Mouse (Mus musculus): ENCODE measurements around the gene Klhdc8b. TPM values are rescaled to one million over a fixed set of nuclear protein-coding genes. Genes with fewer than 3 reads are reported as not detected.

Gene Klhdc8b
- polyA plus RNA-seq, 1 experiment: 1.4 TPM

- Histone ChIP-seq H3K36me3 (ENCODE audit: control insufficient read depth, insufficient read depth) (peaks cover 53% of the 10 kb centered on the region), H3ac (ENCODE audit: control insufficient read depth, insufficient read length, low read depth) (no peak overlapping the region), H3K79me2 (ENCODE audit: control insufficient read depth, insufficient read depth) (peaks cover 20% of the 10 kb centered on the region), H3K27me3 (ENCODE audit: control insufficient read depth, insufficient read depth, insufficient read length) (no peaks in the 10 kb centered on the region), H3K79me3 (ENCODE audit: low read depth) (peaks cover 10% of the 10 kb centered on the region), H3K4me3 (ENCODE audit: insufficient read depth, poor library complexity, severe bottlenecking) (no peak overlapping the region)
- TF ChIP-seq CEBPB (IDR thresholded peaks at IDR 0.05; ENCODE audit: low read depth) (no peak), USF1 (IDR thresholded peaks at IDR 0.05; ENCODE audit: low read depth) (no peak), MYOG (IDR thresholded peaks at IDR 0.05; ENCODE audit: control insufficient read depth, extremely low read depth, insufficient read length) (no peak), FOSL1 (IDR thresholded peaks at IDR 0.05; ENCODE audit: insufficient read depth, low read length, poor library complexity, severe bottlenecking) (no peak), MAX (IDR thresholded peaks at IDR 0.05) (no peak), CTCF (IDR thresholded peaks at IDR 0.05; ENCODE audit: control insufficient read depth, insufficient read depth, insufficient read length) (no peak), MYOD1 (IDR thresholded peaks at IDR 0.05; ENCODE audit: control insufficient read depth, insufficient read length, low read depth) (no peak)
Observed at GRCm38 (mm10) chr9:108486973-108487530, 25.7 kb upstream of the Klhdc8b start.

- Histone ChIP-seq H3K4me3 (ENCODE audit: insufficient read depth, poor library complexity, severe bottlenecking) (no peak overlapping the region), H3K79me2 (ENCODE audit: control insufficient read depth, insufficient read depth) (peaks cover 24% of the 10 kb centered on the region), H3K36me3 (ENCODE audit: control insufficient read depth, insufficient read depth) (peaks cover 63% of the 10 kb centered on the region), H3K79me3 (ENCODE audit: low read depth) (peaks cover 10% of the 10 kb centered on the region), H3ac (ENCODE audit: control insufficient read depth, insufficient read length, low read depth) (no peak overlapping the region), H3K27me3 (ENCODE audit: control insufficient read depth, insufficient read depth, insufficient read length) (no peaks in the 10 kb centered on the region)
- TF ChIP-seq MAX (IDR thresholded peaks at IDR 0.05) (no peak), MYOD1 (IDR thresholded peaks at IDR 0.05; ENCODE audit: control insufficient read depth, insufficient read length, low read depth) (no peak), CTCF (IDR thresholded peaks at IDR 0.05; ENCODE audit: control insufficient read depth, insufficient read depth, insufficient read length) (no peak), FOSL1 (IDR thresholded peaks at IDR 0.05; ENCODE audit: insufficient read depth, low read length, poor library complexity, severe bottlenecking) (no peak), MYOG (IDR thresholded peaks at IDR 0.05; ENCODE audit: control insufficient read depth, extremely low read depth, insufficient read length) (no peak), CEBPB (IDR thresholded peaks at IDR 0.05; ENCODE audit: low read depth) (no peak), USF1 (IDR thresholded peaks at IDR 0.05; ENCODE audit: low read depth) (no peak)
Observed at GRCm38 (mm10) chr9:108485301-108485875, 24.0 kb upstream of the Klhdc8b start.

DNA sequence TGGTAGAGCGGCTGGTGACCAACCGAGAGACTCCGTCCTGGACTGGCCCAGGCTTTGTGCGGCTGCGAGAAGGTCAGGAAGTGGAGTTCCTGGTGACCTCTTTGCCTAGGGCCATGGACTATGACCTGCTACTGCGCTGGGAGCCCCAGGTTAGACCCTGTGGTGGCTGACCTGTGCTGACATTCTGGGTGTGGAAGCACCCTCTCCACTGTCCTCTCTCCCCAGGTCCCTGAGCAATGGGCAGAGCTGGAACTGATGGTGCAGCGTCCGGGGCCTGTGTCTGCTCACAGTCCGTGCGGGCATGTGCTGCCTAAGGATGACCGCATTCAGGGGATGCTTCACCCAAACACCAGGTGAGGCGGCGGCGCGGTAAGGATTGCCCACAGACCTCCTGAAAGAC, 22.6 kb upstream of the Klhdc8b start:
- TF ChIP-seq MYOG (IDR thresholded peaks at IDR 0.05; ENCODE audit: control insufficient read depth, extremely low read depth, insufficient read length) (no peak), CTCF (IDR thresholded peaks at IDR 0.05; ENCODE audit: control insufficient read depth, insufficient read depth, insufficient read length) (no peak), USF1 (IDR thresholded peaks at IDR 0.05; ENCODE audit: low read depth) (no peak), MAX (IDR thresholded peaks at IDR 0.05) (no peak), CEBPB (IDR thresholded peaks at IDR 0.05; ENCODE audit: low read depth) (no peak), FOSL1 (IDR thresholded peaks at IDR 0.05; ENCODE audit: insufficient read depth, low read length, poor library complexity, severe bottlenecking) (no peak), MYOD1 (IDR thresholded peaks at IDR 0.05; ENCODE audit: control insufficient read depth, insufficient read length, low read depth) (no peak)
- H3K36me3 ChIP-seq (ENCODE audit: control insufficient read depth, insufficient read depth): peaks cover 55% of the 10 kb centered on the region
- no peak overlapping the region for H3ac ChIP-seq (ENCODE audit: control insufficient read depth, insufficient read length, low read depth)
- no peak overlapping the region for H3K4me3 ChIP-seq (ENCODE audit: insufficient read depth, poor library complexity, severe bottlenecking)
- H3K27me3 ChIP-seq (ENCODE audit: control insufficient read depth, insufficient read depth, insufficient read length): no peaks in the 10 kb centered on the region
- peaks cover 32% of the 10 kb centered on the region for H3K79me2 ChIP-seq (ENCODE audit: control insufficient read depth, insufficient read depth)
- peaks cover 12% of the 10 kb centered on the region for H3K79me3 ChIP-seq (ENCODE audit: low read depth)

DNA sequence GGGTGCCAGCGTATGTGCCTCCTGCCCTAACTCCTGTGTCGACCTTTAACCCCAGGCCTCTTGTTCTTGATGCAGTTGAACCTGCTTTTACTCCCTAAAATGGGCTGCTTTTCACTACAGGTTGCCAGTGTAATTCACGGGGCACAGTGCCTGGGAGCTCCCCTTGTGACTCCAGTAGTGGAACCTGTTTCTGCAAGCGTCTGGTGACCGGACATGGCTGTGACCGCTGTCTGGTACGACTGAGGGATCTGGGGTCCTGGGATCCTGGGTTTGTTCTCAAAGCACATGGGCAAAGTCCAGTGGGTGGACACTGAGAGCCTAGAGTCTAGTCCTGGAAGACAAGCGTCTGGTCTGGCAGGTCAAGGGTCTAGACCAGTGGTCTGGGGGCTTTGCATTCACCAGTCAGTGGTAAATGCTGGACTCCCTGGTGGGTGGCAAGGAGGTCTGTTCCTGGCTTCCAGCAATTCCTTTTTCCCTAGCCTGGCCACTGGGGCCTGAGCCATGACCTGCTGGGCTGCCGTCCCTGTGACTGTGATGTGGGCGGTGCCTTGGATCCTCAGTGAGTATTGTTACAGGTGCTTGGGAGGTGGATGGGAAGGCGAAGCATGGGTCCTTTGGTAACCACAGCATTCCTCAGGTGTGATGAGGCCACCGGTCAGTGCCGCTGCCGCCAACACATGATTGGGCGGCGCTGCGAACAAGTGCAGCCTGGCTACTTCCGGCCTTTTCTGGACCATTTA, 21.8 kb upstream of the Klhdc8b start:
- Histone ChIP-seq H3K36me3 (ENCODE audit: control insufficient read depth, insufficient read depth) (peaks cover 50% of the 10 kb centered on the region), H3K79me2 (ENCODE audit: control insufficient read depth, insufficient read depth) (peaks cover 32% of the 10 kb centered on the region)
- TF ChIP-seq FOSL1 (IDR thresholded peaks at IDR 0.05; ENCODE audit: insufficient read depth, low read length, poor library complexity, severe bottlenecking) (no peak), MYOD1 (IDR thresholded peaks at IDR 0.05; ENCODE audit: control insufficient read depth, insufficient read length, low read depth) (no peak), CEBPB (IDR thresholded peaks at IDR 0.05; ENCODE audit: low read depth) (no peak), CTCF (IDR thresholded peaks at IDR 0.05; ENCODE audit: control insufficient read depth, insufficient read depth, insufficient read length) (no peak), USF1 (IDR thresholded peaks at IDR 0.05; ENCODE audit: low read depth) (no peak), MAX (IDR thresholded peaks at IDR 0.05) (no peak), MYOG (IDR thresholded peaks at IDR 0.05; ENCODE audit: control insufficient read depth, extremely low read depth, insufficient read length) (no peak)

GRCm38 (mm10) chr9:108481520-108482210, 20.3 kb upstream of the Klhdc8b start:
- peaks cover 32% of the 10 kb centered on the region for H3K79me2 ChIP-seq (ENCODE audit: control insufficient read depth, insufficient read depth)
- H3ac ChIP-seq (ENCODE audit: control insufficient read depth, insufficient read length, low read depth): no peak overlapping the region
- no peak for TF ChIP-seq MAX (IDR thresholded peaks at IDR 0.05)
- TF ChIP-seq USF1 (IDR thresholded peaks at IDR 0.05; ENCODE audit: low read depth): no peak
- no peak for TF ChIP-seq CTCF (IDR thresholded peaks at IDR 0.05; ENCODE audit: control insufficient read depth, insufficient read depth, insufficient read length)
- TF ChIP-seq MYOD1 (IDR thresholded peaks at IDR 0.05; ENCODE audit: control insufficient read depth, insufficient read length, low read depth): no peak
- TF ChIP-seq FOSL1 (IDR thresholded peaks at IDR 0.05; ENCODE audit: insufficient read depth, low read length, poor library complexity, severe bottlenecking): no peak
- TF ChIP-seq CEBPB (IDR thresholded peaks at IDR 0.05; ENCODE audit: low read depth): no peak
- no peak for TF ChIP-seq MYOG (IDR thresholded peaks at IDR 0.05; ENCODE audit: control insufficient read depth, extremely low read depth, insufficient read length)
- peaks cover 40% of the 10 kb centered on the region for H3K36me3 ChIP-seq (ENCODE audit: control insufficient read depth, insufficient read depth)
- H3K27me3 ChIP-seq (ENCODE audit: control insufficient read depth, insufficient read depth, insufficient read length): no peaks in the 10 kb centered on the region
- H3K4me3 ChIP-seq (ENCODE audit: insufficient read depth, poor library complexity, severe bottlenecking): no peak overlapping the region
- peaks cover 12% of the 10 kb centered on the region for H3K79me3 ChIP-seq (ENCODE audit: low read depth)

More for the DNA sequence above, 21.8 kb upstream of the Klhdc8b start:
- H3K4me3 ChIP-seq (ENCODE audit: insufficient read depth, poor library complexity, severe bottlenecking): no peak overlapping the region
- H3ac ChIP-seq (ENCODE audit: control insufficient read depth, insufficient read length, low read depth): no peak overlapping the region
- H3K27me3 ChIP-seq (ENCODE audit: control insufficient read depth, insufficient read depth, insufficient read length): no peaks in the 10 kb centered on the region
- H3K79me3 ChIP-seq (ENCODE audit: low read depth): peaks cover 12% of the 10 kb centered on the region

Measured in C2C12 (cell line).